Mouse (Mus musculus): ENCODE results near the gene Scml4. TPM values are rescaled to one million over a fixed set of nuclear protein-coding genes. Genes with fewer than 3 reads are reported as not detected.

Gene Scml4
- total and polyA plus RNA-seq, 3 experiments = 0.03 to 0.08 TPM; not detected in 1

DNA sequence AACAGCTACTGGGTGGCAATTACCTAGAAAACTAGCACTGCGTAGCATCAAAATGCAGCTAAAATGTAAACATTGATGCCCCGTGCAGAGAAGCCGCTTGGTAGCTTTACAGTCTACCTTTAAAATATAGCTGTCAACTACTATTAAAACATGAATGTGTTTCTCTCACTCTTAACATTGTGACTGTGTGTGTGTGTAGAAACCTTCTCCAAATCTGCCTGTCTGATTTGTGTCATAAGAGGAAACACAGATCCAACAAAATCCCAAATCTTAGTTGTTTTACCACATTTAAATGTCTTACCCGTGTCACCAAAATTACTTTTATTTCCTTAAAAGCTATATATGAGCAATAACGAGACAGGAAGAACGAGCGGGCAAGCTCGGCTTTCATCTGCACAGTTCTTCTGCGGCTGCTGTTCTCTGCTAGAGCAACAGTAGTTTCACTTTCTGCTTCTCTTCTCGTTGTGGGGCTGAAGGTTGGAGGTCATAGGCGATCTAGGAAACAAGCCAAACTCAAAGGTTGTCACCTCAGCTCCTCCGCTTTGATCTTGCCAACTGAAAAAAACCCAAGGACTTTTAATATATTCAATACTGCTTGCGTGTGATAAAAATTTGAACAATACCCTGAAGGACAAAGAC, 2.1 kb downstream of the Scml4 start:
- TF ChIP-seq MXI1 (IDR thresholded peaks at IDR 0.05; ENCODE audit: low read depth, low read length) = no peak
- no peak for TF ChIP-seq E2F4 (IDR thresholded peaks at IDR 0.05; ENCODE audit: borderline replicate concordance, low read depth, low read length)
- TF ChIP-seq KAT2A (conservative IDR thresholded peaks at IDR 0.05; ENCODE audit: low read depth, low read length) = no peak
- TF ChIP-seq HCFC1 (IDR thresholded peaks at IDR 0.05; ENCODE audit: low read depth, low read length) = no peak
- TF ChIP-seq ZKSCAN1 (IDR thresholded peaks at IDR 0.05; ENCODE audit: low read depth, low read length) = no peak
- no peak for TF ChIP-seq JUND (IDR thresholded peaks at IDR 0.05; ENCODE audit: low read depth, low read length)
- TF ChIP-seq POLR2A (IDR thresholded peaks at IDR 0.05; ENCODE audit: control insufficient read depth in 1 of 2, insufficient read depth in 1 of 2, low read depth in 1 of 2, low read length in 2 of 2, poor library complexity in 1 of 2) = no peak
- no peak for TF ChIP-seq CHD1 (IDR thresholded peaks at IDR 0.05; ENCODE audit: low read depth, low read length)
- peak overlapping the region; percentile 59 to 69 for H3K4me3 ChIP-seq (ENCODE audit: control insufficient read depth in 1 of 2, insufficient read depth in 1 of 2, low read depth in 2 of 2, low read length in 2 of 2)
- H3K4me1 ChIP-seq (ENCODE audit: control insufficient read depth in 1 of 2, insufficient read depth in 2 of 2, low read length in 2 of 2) = no peaks in the 10 kb centered on the region; a peak in 1 of 4 replicates
- H3K27ac ChIP-seq (ENCODE audit: control insufficient read depth, low read depth, low read length) = no peak overlapping the region
- H3K79me2 ChIP-seq (ENCODE audit: control insufficient read depth, insufficient read depth, low read length, poor library complexity) = no peaks in the 10 kb centered on the region
- H3K9me3 ChIP-seq (replicated peaks; ENCODE audit: insufficient read depth, low read length) = no peaks in the 10 kb centered on the region
- H3K9ac ChIP-seq (ENCODE audit: control insufficient read depth, low read depth, low read length, poor library complexity, severe bottlenecking) = peak overlapping the region; percentile 25; the same call in 1 of the 2 replicates
- no peaks in the 10 kb centered on the region for H3K36me3 ChIP-seq (ENCODE audit: control insufficient read depth in 1 of 2, insufficient read depth in 2 of 2, low read length in 2 of 2)
- DNase-seq (ENCODE audit: low read depth, low spot score) = peak; percentile 42
- H3K27me3 ChIP-seq (ENCODE audit: control insufficient read depth in 1 of 2, insufficient read depth in 2 of 2, low read length in 2 of 2) = no peaks in the 10 kb centered on the region; a peak in 1 of 4 replicates

DNA sequence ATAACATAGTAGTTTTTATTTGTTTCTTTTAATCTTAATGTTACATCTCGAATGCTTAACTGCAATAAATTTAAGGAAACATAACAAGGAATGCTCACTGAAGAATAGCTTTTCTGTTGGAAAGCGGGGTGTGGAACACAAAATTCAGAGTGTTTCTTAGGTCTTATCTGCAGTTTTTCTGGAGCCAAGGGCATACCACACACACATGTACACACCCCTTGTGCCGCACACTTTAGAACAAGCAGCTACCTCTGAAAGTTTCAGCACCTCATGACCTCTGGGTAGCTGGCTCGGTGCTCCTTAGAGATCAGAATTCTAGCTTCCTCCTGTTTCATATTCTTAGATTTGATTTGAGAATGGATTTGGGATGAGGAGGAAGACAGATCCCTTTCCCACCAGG, 2.6 kb downstream of the Scml4 start:
- TF ChIP-seq ELF1 (IDR thresholded peaks at IDR 0.05; ENCODE audit: low read depth, low read length) = no peak
- TF ChIP-seq GATA1 (IDR thresholded peaks at IDR 0.05; ENCODE audit: low read depth, low read length) = no peak
- TF ChIP-seq E2F4 (IDR thresholded peaks at IDR 0.05; ENCODE audit: borderline replicate concordance, low read depth, low read length) = no peak
- no peak for TF ChIP-seq MYC (IDR thresholded peaks at IDR 0.05; ENCODE audit: low read depth, low read length)
- TF ChIP-seq CTCF (IDR thresholded peaks at IDR 0.05 in 2 of 3, conservative IDR thresholded peaks at IDR 0.05 in 1 of 3; ENCODE audit: control insufficient read depth in 1 of 3, insufficient read depth in 1 of 3, low read depth in 2 of 3, low read length in 3 of 3, poor library complexity in 1 of 3, severe bottlenecking in 1 of 3) = no peak
- TF ChIP-seq EP300 (IDR thresholded peaks at IDR 0.05; ENCODE audit: low read depth in 1 of 2, low read length in 2 of 2) = no peak
- no peak for TF ChIP-seq RAD21 (IDR thresholded peaks at IDR 0.05; ENCODE audit: low read depth, low read length)
- TF ChIP-seq RCOR1 (IDR thresholded peaks at IDR 0.05; ENCODE audit: low read depth, low read length) = no peak
- no peak for TF ChIP-seq HCFC1 (IDR thresholded peaks at IDR 0.05; ENCODE audit: low read depth, low read length)
- TF ChIP-seq NRF1 (IDR thresholded peaks at IDR 0.05; ENCODE audit: insufficient read depth, low read depth, low read length, poor library complexity, severe bottlenecking) = no peak
- H3K4me3 ChIP-seq (ENCODE audit: control insufficient read depth in 1 of 2, insufficient read depth in 1 of 2, low read depth in 2 of 2, low read length in 2 of 2) = peak overlapping the region; percentile 14 to 69; a peak in 3 of 4 replicates

More for the DNA sequence above, 2.6 kb downstream of the Scml4 start:
- Histone ChIP-seq H3K27me3 (ENCODE audit: control insufficient read depth in 1 of 2, insufficient read depth in 2 of 2, low read length in 2 of 2) (no peaks in the 10 kb centered on the region; a peak in 1 of 4 replicates), H3K27ac (ENCODE audit: control insufficient read depth, low read depth, low read length) (no peak overlapping the region), H3K9ac (ENCODE audit: control insufficient read depth, low read depth, low read length, poor library complexity, severe bottlenecking) (no peak overlapping the region; the same call in 1 of the 2 replicates), H3K9me3 (replicated peaks; ENCODE audit: insufficient read depth, low read length) (no peaks in the 10 kb centered on the region), H3K79me2 (ENCODE audit: control insufficient read depth, insufficient read depth, low read length, poor library complexity) (no peaks in the 10 kb centered on the region), H3K36me3 (ENCODE audit: control insufficient read depth in 1 of 2, insufficient read depth in 2 of 2, low read length in 2 of 2) (no peaks in the 10 kb centered on the region), H3K4me1 (ENCODE audit: control insufficient read depth in 1 of 2, insufficient read depth in 2 of 2, low read length in 2 of 2) (no peaks in the 10 kb centered on the region; a peak in 1 of 4 replicates)
- peak; percentile 30 for DNase-seq (ENCODE audit: low read depth, low spot score)

All from MEL (cell line).